Mouse (Mus musculus): ENCODE measurements around the gene Tctn1. TPM values are rescaled to one million over a fixed set of nuclear protein-coding genes. Genes with fewer than 3 reads are reported as not detected.

Tctn1 gene
- total and polyA plus RNA-seq, 3 experiments: 3.8 to 6.0 TPM; not detected in 1

DNA sequence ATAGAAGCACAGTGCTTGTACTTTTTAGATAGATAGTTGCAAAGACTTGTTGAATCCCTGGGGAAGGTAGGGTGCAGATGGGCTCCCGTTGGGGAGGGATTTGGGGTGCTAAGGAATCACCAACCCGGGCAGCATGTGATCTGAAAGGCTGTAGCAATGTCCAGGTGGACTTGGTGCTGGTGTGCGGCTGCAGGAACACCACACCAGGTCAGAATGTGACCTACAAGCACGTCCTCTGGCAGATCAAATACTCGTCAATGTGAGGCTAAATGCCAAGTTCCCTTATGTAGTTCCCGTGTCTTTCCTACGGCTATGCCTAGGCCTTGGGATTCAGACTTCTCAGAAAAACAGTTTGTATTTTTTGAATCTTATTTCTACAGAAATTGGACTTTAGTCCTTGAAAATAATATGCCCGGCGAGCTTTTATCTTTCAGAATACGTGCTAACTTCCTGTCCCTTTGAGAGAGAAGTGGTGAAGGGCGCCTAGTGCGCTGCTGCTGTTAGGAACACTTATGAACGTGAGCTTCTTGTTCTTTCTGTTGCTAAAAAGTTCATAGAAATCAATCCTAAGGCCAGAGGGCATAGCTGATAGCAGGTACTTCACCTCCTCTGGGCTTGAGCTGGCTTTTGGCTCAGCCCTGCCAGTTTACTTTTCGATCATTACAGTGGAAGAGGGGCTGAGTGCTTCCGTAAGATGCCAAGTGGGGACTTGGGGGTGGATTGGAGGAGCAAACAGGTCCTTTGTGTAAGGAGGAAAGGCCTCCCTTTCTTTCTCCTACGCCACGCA, 27.5 kb upstream of the Tctn1 start:
- TF ChIP-seq SMC3 (IDR thresholded peaks at IDR 0.05; ENCODE audit: low read depth, low read length): no peak
- TF ChIP-seq MYC (IDR thresholded peaks at IDR 0.05; ENCODE audit: low read depth, low read length): no peak
- no peak for TF ChIP-seq ZNF384 (IDR thresholded peaks at IDR 0.05; ENCODE audit: low read depth, low read length)
- H3K9ac ChIP-seq (ENCODE audit: control insufficient read depth, low read depth, low read length, poor library complexity, severe bottlenecking): no peak overlapping the region
- no peak overlapping the region for H3K27ac ChIP-seq (ENCODE audit: control insufficient read depth, low read depth, low read length)
- H3K9me3 ChIP-seq (replicated peaks; ENCODE audit: insufficient read depth, low read length): no peaks in the 10 kb centered on the region
- H3K27me3 ChIP-seq (ENCODE audit: control insufficient read depth in 1 of 2, insufficient read depth in 2 of 2, low read length in 2 of 2): no peaks in the 10 kb centered on the region
- H3K36me3 ChIP-seq (ENCODE audit: control insufficient read depth in 1 of 2, insufficient read depth in 2 of 2, low read length in 2 of 2): peaks cover 4 to 9% of the 10 kb centered on the region in 2 experiments
- H3K4me3 ChIP-seq (ENCODE audit: control insufficient read depth in 1 of 2, insufficient read depth in 1 of 2, low read depth in 2 of 2, low read length in 2 of 2): no peak overlapping the region
- H3K79me2 ChIP-seq (ENCODE audit: control insufficient read depth, insufficient read depth, low read length, poor library complexity): peaks cover 74% of the 10 kb centered on the region
- H3K4me1 ChIP-seq (ENCODE audit: control insufficient read depth in 1 of 2, insufficient read depth in 2 of 2, low read length in 2 of 2): peaks cover 0 to 11% of the 10 kb centered on the region in 2 experiments; a peak in 3 of 4 replicates
- DNase-seq (ENCODE audit: low read depth, low spot score): no peak

DNA sequence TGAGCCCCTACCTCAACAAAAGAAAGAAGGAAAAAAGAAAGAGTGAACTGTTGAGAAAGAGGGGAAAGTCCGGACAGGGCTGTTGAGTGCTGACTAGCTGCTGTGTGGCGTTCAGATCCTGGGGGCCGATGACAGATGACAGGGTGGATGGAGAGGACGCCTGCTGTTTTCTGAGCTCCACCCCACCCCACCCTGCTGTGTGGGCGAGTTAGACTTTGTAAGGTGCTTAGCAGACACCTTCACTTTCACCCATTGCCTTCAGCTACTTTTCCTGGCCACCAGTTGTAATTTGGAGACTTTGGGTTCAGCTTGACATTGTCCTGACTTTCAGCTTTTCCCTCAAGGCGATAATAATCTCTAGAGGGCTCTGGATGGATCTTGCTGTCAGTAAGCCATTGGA, 26.9 kb upstream of the Tctn1 start:
- no peak overlapping the region for H3K4me3 ChIP-seq (ENCODE audit: control insufficient read depth in 1 of 2, insufficient read depth in 1 of 2, low read depth in 2 of 2, low read length in 2 of 2)
- TF ChIP-seq E2F4 (IDR thresholded peaks at IDR 0.05; ENCODE audit: borderline replicate concordance, low read depth, low read length): no peak
- no peak for TF ChIP-seq USF2 (IDR thresholded peaks at IDR 0.05; ENCODE audit: borderline replicate concordance in 1 of 2, insufficient read depth in 1 of 2, low read depth in 1 of 2, low read length in 2 of 2)
- no peak for TF ChIP-seq POLR2AphosphoS2 (IDR thresholded peaks at IDR 0.05; ENCODE audit: low read length)
- H3K9me3 ChIP-seq (replicated peaks; ENCODE audit: insufficient read depth, low read length): no peaks in the 10 kb centered on the region
- peaks cover 9% of the 10 kb centered on the region in 2 experiments for H3K36me3 ChIP-seq (ENCODE audit: control insufficient read depth in 1 of 2, insufficient read depth in 2 of 2, low read length in 2 of 2)
- peaks cover 75% of the 10 kb centered on the region for H3K79me2 ChIP-seq (ENCODE audit: control insufficient read depth, insufficient read depth, low read length, poor library complexity)
- H3K9ac ChIP-seq (ENCODE audit: control insufficient read depth, low read depth, low read length, poor library complexity, severe bottlenecking): no peak overlapping the region
- DNase-seq (ENCODE audit: low read depth, low spot score): no peak
- peaks cover 0 to 14% of the 10 kb centered on the region in 2 experiments; a peak in 3 of 4 replicates for H3K4me1 ChIP-seq (ENCODE audit: control insufficient read depth in 1 of 2, insufficient read depth in 2 of 2, low read length in 2 of 2)
- no peak overlapping the region for H3K27ac ChIP-seq (ENCODE audit: control insufficient read depth, low read depth, low read length)
- H3K27me3 ChIP-seq (ENCODE audit: control insufficient read depth in 1 of 2, insufficient read depth in 2 of 2, low read length in 2 of 2): no peaks in the 10 kb centered on the region

DNA sequence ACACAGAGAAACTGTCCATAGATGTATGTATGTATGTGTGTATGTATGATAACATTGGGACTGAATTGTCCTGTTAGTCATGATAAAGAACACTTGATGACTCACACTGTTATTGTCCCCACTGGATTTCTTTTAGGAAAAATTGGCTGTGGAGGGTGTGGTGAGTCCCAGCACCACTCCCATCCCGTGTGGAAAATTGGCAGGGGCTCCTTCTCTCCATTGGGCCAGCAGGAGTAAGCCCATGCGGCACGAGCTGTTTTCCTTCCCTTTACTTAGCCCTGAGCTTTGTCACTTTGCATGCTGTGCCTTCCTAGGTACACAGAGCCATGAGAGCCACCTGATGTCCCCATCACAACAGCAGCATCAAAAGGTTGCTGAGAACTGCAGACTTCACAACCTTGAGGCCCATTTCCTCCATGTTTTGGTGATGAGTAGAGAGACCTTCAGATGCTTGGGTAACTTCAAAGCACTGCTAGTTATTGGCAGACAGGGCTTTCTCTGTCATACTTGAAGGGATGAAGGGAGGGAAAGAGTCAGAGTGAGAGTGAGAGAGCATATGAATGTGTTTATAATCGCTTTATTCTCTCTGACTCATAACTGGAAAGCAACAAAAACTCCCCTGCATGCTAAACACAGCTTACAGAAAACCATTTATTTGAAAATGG, 24.0 kb upstream of the Tctn1 start:
- no peaks in the 10 kb centered on the region for H3K9me3 ChIP-seq (replicated peaks; ENCODE audit: insufficient read depth, low read length)
- TF ChIP-seq GATA1 (IDR thresholded peaks at IDR 0.05; ENCODE audit: low read depth, low read length) (no peak), MYB (IDR thresholded peaks at IDR 0.05; ENCODE audit: low read depth, low read length) (no peak), RCOR1 (IDR thresholded peaks at IDR 0.05; ENCODE audit: low read depth, low read length) (no peak), SMC3 (IDR thresholded peaks at IDR 0.05; ENCODE audit: low read depth, low read length) (no peak)
- H3K36me3 ChIP-seq (ENCODE audit: control insufficient read depth in 1 of 2, insufficient read depth in 2 of 2, low read length in 2 of 2): peaks cover 9 to 19% of the 10 kb centered on the region in 2 experiments
- H3K27ac ChIP-seq (ENCODE audit: control insufficient read depth, low read depth, low read length): no peak overlapping the region
- no peak overlapping the region for H3K9ac ChIP-seq (ENCODE audit: control insufficient read depth, low read depth, low read length, poor library complexity, severe bottlenecking)
- no peaks in the 10 kb centered on the region for H3K27me3 ChIP-seq (ENCODE audit: control insufficient read depth in 1 of 2, insufficient read depth in 2 of 2, low read length in 2 of 2)
- H3K4me3 ChIP-seq (ENCODE audit: control insufficient read depth in 1 of 2, insufficient read depth in 1 of 2, low read depth in 2 of 2, low read length in 2 of 2): no peak overlapping the region
- no peak for DNase-seq (ENCODE audit: low read depth, low spot score)
- H3K4me1 ChIP-seq (ENCODE audit: control insufficient read depth in 1 of 2, insufficient read depth in 2 of 2, low read length in 2 of 2): peaks cover 8 to 28% of the 10 kb centered on the region in 2 experiments
- peaks cover 75% of the 10 kb centered on the region for H3K79me2 ChIP-seq (ENCODE audit: control insufficient read depth, insufficient read depth, low read length, poor library complexity)

Data from MEL (cell line).